Mouse (Mus musculus) 416B (cell line): ENCODE data around the gene Prps2.
A peak's percentile ranks its signal among the peaks of the same experiment; 100 is the strongest.
"Not testable (repeated sequence)": the region's sequence is repeated elsewhere in the genome, so short reads cannot be mapped to it uniquely, and the experiment has no call there.

Source experiments
- DNase-seq: peaks from one replicate; pipeline ENCODE4 v3.0.0; 2011; ENCODE audit warnings: low read depth

The Prps2 gene

GRCm38 (mm10) chrX:167382047-167382853 lies at the start of gene Prps2:
Prps2 (minus strand) TSS chrX:167382749.
- DNase-seq, result peak; percentile 77

DNA sequence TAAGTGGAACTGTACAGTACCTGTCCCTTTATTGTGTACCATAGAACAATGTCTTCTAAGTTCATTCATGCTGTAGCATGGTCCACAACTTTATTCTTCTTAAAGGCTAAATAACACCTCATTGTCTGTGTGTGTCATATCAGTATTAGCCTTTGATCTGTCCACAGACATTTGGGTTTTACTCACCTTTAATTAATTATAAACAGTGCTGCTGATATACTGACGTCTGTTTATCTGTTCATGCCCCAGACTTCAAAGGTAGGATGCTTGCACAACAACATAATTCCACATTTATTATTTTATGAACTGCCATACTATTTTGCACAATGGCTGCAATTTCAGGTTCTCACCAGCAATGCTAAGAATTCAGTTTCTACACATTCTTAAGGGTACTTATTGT lies 35.1 kb upstream of the Prps2 start:
- no peak for DNase-seq

DNA sequence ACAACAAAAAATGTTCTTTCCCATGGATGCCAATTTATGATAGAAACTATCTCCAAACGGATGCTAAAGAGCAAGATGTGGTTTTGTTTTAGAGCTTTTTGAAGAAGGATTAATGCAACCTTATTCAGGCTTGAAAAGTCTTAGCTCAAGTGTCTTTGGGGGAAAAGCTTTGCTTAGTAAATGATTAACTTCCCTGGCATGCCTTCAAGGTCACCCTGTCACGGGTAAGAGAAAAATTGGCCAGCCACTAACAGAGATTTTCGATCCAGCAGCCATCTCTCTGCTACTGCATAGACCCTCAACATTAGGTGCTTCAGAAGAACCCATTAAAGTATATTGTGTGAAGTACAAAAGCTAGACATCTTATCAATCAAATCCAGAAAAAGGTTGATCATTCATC lies 12.4 kb upstream of the Prps2 start:
- no peak for DNase-seq

GRCm38 (mm10) chrX:167386647-167387046 lies 4.1 kb upstream of the Prps2 start:
- no peak for DNase-seq

DNA sequence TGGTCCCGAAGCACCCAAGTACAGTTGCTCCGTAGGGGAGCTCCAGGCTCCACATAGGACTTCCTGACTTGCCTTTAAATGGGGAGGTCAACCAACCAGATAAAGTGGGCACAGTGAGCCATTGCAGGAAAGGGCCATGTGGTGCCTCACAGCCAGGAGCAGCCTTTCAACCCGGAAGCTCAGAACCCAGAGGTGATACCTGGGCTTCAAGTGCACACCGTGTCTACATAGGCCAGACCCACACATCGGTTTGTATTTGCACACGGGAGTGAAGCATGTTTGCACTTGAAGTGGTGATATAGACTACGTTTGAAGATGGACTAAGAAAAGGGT lies 271 bp upstream of the Prps2 start:
- no peak for DNase-seq

DNA sequence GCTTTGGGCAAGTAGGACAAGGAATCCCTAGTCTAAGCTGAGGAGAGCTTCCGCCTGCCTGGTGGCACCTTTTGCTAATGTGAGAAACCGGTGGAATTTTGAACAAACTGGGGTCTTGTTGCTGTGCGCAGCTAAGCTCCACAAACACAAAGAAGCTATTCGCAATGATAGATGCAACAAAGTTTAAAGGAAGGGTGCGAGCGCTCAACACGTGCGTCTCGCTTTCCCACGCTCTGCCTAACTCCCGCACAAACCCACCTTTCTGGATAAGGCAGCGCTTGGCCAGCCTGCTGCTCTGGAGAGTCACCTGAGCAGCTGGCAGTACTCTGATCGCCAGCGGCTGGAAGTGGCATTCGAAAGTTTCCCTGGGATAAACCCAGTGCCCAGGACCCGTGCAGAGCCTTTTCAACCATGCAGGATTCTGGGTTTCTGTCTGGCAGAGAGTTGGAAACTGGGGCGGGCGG lies 934 bp downstream of the Prps2 start:
- DNase-seq, result peak; percentile 12

DNA sequence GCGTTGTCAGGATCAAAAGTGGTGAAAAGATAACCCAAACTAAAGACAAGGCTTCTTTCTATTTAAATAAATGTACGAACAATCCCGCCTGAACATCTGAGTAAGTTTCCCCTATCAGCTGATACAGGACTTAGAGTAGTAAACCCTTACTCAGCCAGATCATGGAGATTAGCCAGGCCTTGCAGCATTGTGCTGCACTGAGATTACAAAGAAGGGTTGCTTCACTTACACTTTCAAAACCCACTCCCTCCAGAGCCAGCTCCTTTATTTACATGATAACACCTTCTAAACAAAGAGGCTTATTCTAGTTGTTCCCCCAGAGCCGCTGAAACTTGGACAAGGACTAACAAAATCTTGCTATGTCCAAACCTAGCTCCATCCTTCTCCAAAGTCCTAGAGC lies 2.5 kb downstream of the Prps2 start:
- DNase-seq, result peak; percentile 50

DNA sequence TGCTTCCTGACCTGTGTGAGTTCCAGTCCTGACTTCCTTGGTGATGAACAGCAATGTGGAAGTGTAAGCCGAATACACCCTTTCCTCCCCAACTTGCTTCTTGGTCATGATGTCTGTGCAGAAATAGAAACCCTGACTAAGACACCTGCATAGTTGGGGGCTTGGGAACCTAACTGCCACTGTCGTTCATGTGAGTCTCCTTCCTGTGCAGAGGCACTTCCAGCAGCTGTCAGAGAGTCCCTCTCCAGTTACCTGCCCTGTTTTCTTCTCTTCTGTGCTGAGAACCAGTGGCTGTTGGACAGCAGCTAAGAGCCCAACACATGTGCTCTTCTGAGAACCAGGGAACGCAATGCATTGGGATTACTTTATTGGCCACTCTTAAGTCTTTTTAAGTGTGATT lies 21.3 kb downstream of the Prps2 start:
- not testable (repeated sequence) for DNase-seq

DNA sequence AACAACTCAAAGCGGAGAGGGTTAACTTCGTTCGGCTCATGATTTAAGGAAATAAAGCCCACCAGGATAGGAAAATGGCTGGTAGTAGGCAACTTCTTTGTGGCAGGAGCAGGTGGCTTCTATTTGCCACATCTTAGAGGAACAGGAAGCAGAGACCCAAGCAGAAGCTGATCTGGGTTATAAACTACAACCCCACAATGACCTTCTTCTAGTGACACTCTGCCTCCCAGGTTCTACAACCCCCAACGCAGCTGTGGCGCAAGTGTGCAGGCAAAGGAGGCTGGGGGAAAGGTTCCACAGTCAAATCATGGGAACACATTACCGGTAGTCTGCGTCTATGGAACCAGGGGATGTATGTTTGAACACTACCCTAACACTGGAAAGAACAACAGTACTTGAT lies 22.8 kb downstream of the Prps2 start:
- DNase-seq, result peak; percentile 5

DNA sequence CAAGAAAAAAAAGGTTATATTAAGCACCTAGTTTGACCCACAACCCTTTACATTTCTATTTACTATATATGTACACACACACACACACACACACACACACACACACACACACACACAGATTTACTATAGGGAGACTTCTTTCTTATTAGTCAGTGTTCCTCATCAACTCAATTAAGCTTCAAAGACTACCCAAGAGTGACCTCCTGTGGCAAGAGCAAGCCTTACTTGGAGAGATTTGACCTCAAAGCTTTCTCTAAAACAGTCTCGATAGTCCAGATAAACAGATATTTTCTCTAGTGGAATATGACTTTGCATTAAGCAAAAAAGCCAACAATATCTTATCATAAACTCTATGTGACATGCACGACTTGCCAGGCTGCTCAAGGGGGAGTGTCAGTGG lies 25.1 kb downstream of the Prps2 start:
- DNase-seq, result peak; percentile 64

DNA sequence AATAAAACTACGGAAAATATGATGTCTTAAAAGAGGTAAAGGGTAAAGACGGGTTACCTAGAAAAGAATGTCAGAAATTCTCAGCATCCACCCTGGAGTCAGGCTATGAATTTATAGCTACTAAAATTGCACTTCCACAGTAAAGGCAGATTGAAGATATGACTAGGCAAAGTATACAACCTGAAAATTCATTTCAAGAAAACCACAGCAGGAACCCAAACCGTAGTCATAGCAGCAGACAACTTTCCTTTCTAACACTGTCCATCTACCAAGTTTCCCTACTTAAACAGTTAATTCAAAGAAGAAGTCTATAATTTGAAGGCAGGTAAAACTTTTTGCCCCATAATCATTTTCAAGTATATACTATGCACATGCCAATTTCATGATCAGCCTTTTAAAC lies 26.6 kb downstream of the Prps2 start:
- peak; percentile 24 for DNase-seq

DNA sequence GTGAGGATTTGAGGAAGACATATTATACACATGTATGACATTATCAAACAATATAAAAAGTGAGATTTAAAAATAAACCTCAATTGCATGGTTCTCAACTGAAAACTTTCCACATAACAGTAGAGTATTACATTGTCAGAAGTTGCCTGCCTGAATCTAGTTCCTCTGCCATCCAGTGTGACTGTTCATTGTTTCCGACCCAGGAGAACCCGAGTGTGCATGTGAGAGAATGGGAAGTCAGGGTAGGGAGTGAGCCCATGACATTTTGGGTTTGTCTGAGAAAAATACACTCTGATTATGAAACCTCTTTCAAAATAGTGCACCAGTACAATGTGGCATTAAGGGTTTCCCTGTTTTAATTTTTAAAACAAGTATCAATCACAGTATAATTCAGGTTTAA lies 28.9 kb downstream of the Prps2 start:
- DNase-seq, result peak; percentile 36

DNA sequence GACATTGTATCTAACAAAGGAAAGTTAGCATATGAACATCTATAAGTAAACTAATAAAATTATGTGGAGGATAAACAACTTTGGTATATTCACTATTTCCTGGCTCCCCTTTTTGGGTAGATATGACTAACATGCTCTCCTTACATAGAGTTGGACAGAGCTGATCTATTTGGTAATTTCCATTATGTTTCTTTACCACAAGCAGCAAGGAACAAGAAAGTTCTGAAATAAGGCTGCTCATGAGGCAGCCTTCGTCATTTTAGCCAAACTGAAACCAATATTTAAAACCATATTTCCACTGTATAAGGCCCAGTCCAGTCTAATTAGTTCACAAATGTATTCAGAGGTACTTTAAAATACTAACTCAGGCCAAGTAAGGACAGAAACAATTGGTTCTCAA lies 36.1 kb downstream of the Prps2 start:
- DNase-seq, result no peak

GRCm38 (mm10) chrX:167344356-167344755 lies 38.2 kb downstream of the Prps2 start:
- DNase-seq, result peak; percentile 43

DNA sequence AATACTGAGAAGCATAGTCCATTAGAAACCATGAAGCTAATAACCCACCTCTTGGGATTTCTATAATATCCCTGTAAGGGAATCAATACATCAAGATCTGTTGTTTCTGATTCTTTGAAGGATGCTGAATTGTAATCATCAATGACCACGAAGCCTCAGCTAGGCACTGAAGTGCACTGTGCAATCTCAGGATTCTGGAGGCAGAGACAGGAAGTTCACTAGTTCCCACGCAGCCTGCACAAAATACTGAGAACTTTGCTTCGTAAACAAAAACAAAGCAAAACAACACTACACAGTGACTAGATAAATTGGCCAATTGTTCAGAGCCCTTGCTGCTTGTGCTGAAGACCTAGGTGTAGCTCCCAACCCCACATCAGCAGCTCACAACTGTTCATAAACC lies 40.7 kb downstream of the Prps2 start:
- no peak for DNase-seq

DNA sequence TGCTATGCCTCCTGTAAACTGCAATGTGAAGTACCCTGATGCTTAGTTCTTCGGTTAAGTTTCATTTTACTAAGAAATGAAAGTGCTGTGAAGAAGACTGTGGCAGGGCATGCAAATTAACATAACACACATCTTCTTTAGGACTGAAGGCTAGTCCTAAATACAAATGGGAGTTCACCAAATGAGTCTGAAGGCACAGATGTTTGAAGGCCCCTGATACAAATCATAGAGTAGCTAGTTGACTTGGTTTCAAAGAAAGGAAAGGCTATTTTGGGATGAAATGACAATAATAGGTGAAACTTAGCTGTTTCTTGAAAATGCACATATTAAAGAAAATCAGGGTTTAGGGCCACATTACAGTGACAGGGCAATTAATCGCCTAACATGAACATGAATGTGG lies 42.4 kb downstream of the Prps2 start:
- no peak for DNase-seq

GRCm38 (mm10) chrX:167337990-167338389 lies 44.6 kb downstream of the Prps2 start:
- DNase-seq, result no peak

- DNase-seq, result no peak
Observed at GRCm38 (mm10) chrX:167334571-167334970, 48.0 kb downstream of the Prps2 start.

DNA sequence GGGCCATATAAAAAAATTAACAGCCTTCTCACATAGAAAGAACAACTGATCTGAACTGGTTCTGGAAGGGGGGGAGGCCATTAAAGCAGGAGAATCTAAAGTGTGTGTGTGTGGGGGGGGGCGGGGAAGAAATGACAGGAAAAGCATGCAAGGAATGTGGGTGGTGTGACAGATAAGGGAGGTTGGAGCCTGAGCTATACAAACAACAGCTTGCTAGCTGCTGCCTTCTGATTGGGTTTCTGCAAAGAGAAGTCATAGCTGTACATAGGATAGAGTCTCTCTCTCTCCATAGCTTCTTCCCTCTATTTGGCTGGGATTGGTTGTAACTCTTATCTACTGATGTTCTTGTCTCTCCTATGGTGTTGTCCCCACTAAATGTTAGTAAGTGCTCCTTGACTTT lies 49.9 kb downstream of the Prps2 start:
- DNase-seq, result no peak

DNA sequence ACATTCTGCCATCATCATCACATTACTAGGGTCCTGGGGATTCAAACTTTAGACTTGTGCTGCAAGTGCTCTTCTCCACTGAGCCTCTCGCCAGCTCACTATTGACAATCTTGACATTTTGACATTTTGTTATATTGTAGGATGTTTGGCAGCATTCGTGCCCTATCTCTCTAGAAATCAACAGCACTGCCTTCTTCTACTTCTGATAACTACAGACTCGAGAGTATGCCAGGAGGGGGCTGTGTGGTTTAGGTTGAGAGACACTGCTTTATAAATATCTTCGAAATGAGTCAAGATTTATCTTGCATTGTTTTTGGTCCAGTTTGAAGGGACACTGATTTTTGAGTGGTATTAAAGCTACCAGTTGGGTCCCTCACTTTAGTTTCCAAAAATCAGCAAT lies 51.6 kb downstream of the Prps2 start:
- no peak for DNase-seq

GRCm38 (mm10) chrX:167330399-167330798 lies 52.1 kb downstream of the Prps2 start, which contains the start of gene Tlr7:
Tlr7 (minus strand) TSS chrX:167330558.
- DNase-seq, result peak; percentile 32

GRCm38 (mm10) chrX:167329620-167330019 lies 52.9 kb downstream of the Prps2 start:
- peak; percentile 49 for DNase-seq

- peak; percentile 30 for DNase-seq
Observed at GRCm38 (mm10) chrX:167329098-167329497, 53.5 kb downstream of the Prps2 start.

DNA sequence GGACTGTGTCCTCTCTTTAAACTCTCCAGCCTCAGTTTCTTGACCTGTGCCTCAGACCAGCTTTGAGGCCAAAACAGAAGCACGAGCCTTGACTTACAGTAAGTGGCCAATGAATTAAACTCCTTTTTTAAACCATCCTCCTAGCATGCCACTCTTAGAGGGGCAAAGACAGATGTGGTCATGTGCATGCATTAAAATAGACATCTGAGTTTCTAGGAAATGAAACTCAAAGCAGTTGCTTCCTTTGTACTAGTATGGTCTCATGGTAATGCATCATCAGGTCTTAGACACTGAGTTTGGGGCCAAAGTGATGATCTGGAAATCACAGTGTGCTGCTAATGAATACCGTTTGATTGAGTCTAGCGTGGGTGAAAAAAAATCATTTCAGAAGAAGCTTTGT lies 54.0 kb downstream of the Prps2 start:
- DNase-seq, result no peak
